Mouse (Mus musculus) frontal cortex, postnatal 10 days (tissue): ENCODE data around the gene Dcaf12.
A peak's percentile ranks its signal among the peaks of the same experiment; 100 is the strongest.

Experiments used
- DNase-seq, 2 experiments: peaks; one replicate each; pipeline ENCODE4 v3.0.0; 2022; ENCODE audit warnings: low spot score in 2 of 2, mixed read lengths in 1 of 2

Dcaf12 gene

GRCm38 (mm10) chr4:41314141-41315129 lies at the start of gene Dcaf12:
Gene Dcaf12 (minus strand): TSS chr4:41314889.
- DNase-seq, result peak; percentile 94 to 95

GRCm38 (mm10) chr4:41361059-41361458 lies 46.4 kb upstream of the Dcaf12 start:
- no peak for DNase-seq

- DNase-seq, result no peak
Observed at GRCm38 (mm10) chr4:41359358-41359757, 44.7 kb upstream of the Dcaf12 start.

GRCm38 (mm10) chr4:41358669-41359068 lies 44.0 kb upstream of the Dcaf12 start:
- DNase-seq, result no peak

GRCm38 (mm10) chr4:41357154-41357553 lies 42.5 kb upstream of the Dcaf12 start:
- no peak for DNase-seq

GRCm38 (mm10) chr4:41353265-41353664 lies 38.6 kb upstream of the Dcaf12 start:
- DNase-seq, result no peak

GRCm38 (mm10) chr4:41352758-41353157 lies 38.1 kb upstream of the Dcaf12 start:
- DNase-seq, result no peak

- no peak for DNase-seq
Observed at GRCm38 (mm10) chr4:41349199-41349591, 34.5 kb upstream of the Dcaf12 start.

GRCm38 (mm10) chr4:41348584-41349198 lies 34.0 kb upstream of the Dcaf12 start, which contains the start of gene Ubap1:
Gene Ubap1 (plus strand): TSS chr4:41348996.
- DNase-seq, result peak; percentile 88 to 92

- no peak for DNase-seq
Observed at GRCm38 (mm10) chr4:41347839-41348238, 33.1 kb upstream of the Dcaf12 start.

GRCm38 (mm10) chr4:41346011-41346410 lies 31.3 kb upstream of the Dcaf12 start:
- no peak for DNase-seq

- DNase-seq, result no peak
Observed at GRCm38 (mm10) chr4:41340912-41341550, 26.3 kb upstream of the Dcaf12 start.

- no peak for DNase-seq
Observed at GRCm38 (mm10) chr4:41336546-41336945, 21.9 kb upstream of the Dcaf12 start.

GRCm38 (mm10) chr4:41331698-41332421 lies 17.2 kb upstream of the Dcaf12 start:
- no peak for DNase-seq

- DNase-seq, result no peak
Observed at GRCm38 (mm10) chr4:41331085-41331484, 16.4 kb upstream of the Dcaf12 start.

- no peak for DNase-seq
Observed at GRCm38 (mm10) chr4:41329481-41329880, 14.8 kb upstream of the Dcaf12 start.

- no peak for DNase-seq
Observed at GRCm38 (mm10) chr4:41326876-41327275, 12.2 kb upstream of the Dcaf12 start.

GRCm38 (mm10) chr4:41320971-41321370 lies 6.3 kb upstream of the Dcaf12 start:
- no peak for DNase-seq

GRCm38 (mm10) chr4:41318267-41318666 lies 3.6 kb upstream of the Dcaf12 start:
- DNase-seq, result no peak

- no peak for DNase-seq
Observed at GRCm38 (mm10) chr4:41315173-41315572, 484 bp upstream of the Dcaf12 start.

- no peak for DNase-seq
Observed at GRCm38 (mm10) chr4:41313722-41314121, 967 bp downstream of the Dcaf12 start.
